Mouse (Mus musculus): ENCODE results near the gene Vwc2l.
A peak's percentile ranks its signal among the peaks of the same experiment; 100 is the strongest.

Gene Vwc2l

GRCm38 (mm10) chr1:70725655-70726066, at the start of gene Vwc2l:
Vwc2l (plus strand) TSS chr1:70725715.
- DNase-seq (ENCODE audit: low read depth, low spot score) = no peak
- H3K27me3 ChIP-seq (ENCODE audit: control insufficient read depth, insufficient read depth, low read length, poor library complexity, severe bottlenecking) = no peaks in the 10 kb centered on the region
- no peaks in the 10 kb centered on the region for H3K36me3 ChIP-seq (ENCODE audit: control insufficient read depth, insufficient read depth, low read length, poor library complexity, severe bottlenecking)

- H3K27me3 ChIP-seq (ENCODE audit: control insufficient read depth, insufficient read depth, low read length, poor library complexity, severe bottlenecking) = no peaks in the 10 kb centered on the region
- no peak for DNase-seq (ENCODE audit: low read depth, low spot score)
- H3K36me3 ChIP-seq (ENCODE audit: control insufficient read depth, insufficient read depth, low read length, poor library complexity, severe bottlenecking) = no peaks in the 10 kb centered on the region
These were observed 33.0 kb upstream of the Vwc2l start for GRCm38 (mm10) chr1:70692529-70692928.

GRCm38 (mm10) chr1:70700270-70700669, 25.2 kb upstream of the Vwc2l start:
- Histone ChIP-seq H3K36me3 (ENCODE audit: control insufficient read depth, insufficient read depth, low read length, poor library complexity, severe bottlenecking) (no peaks in the 10 kb centered on the region), H3K27me3 (ENCODE audit: control insufficient read depth, insufficient read depth, low read length, poor library complexity, severe bottlenecking) (no peaks in the 10 kb centered on the region)
- DNase-seq (ENCODE audit: low read depth, low spot score) = no peak

- no peaks in the 10 kb centered on the region for H3K27me3 ChIP-seq (ENCODE audit: control insufficient read depth, insufficient read depth, low read length, poor library complexity, severe bottlenecking)
- H3K36me3 ChIP-seq (ENCODE audit: control insufficient read depth, insufficient read depth, low read length, poor library complexity, severe bottlenecking) = no peaks in the 10 kb centered on the region
- DNase-seq (ENCODE audit: low read depth, low spot score) = no peak
These were observed 21.6 kb upstream of the Vwc2l start for GRCm38 (mm10) chr1:70703934-70704333.

GRCm38 (mm10) chr1:70705821-70706220, 19.7 kb upstream of the Vwc2l start:
- H3K36me3 ChIP-seq (ENCODE audit: control insufficient read depth, insufficient read depth, low read length, poor library complexity, severe bottlenecking) = no peaks in the 10 kb centered on the region
- DNase-seq (ENCODE audit: low read depth, low spot score) = no peak
- H3K27me3 ChIP-seq (ENCODE audit: control insufficient read depth, insufficient read depth, low read length, poor library complexity, severe bottlenecking) = no peaks in the 10 kb centered on the region

GRCm38 (mm10) chr1:70725045-70725444, 470 bp upstream of the Vwc2l start:
- Histone ChIP-seq H3K27me3 (ENCODE audit: control insufficient read depth, insufficient read depth, low read length, poor library complexity, severe bottlenecking) (no peaks in the 10 kb centered on the region), H3K36me3 (ENCODE audit: control insufficient read depth, insufficient read depth, low read length, poor library complexity, severe bottlenecking) (no peaks in the 10 kb centered on the region)
- no peak for DNase-seq (ENCODE audit: low read depth, low spot score)

GRCm38 (mm10) chr1:70787146-70787545, 61.6 kb downstream of the Vwc2l start:
- Histone ChIP-seq H3K36me3 (ENCODE audit: control insufficient read depth, insufficient read depth, low read length, poor library complexity, severe bottlenecking) (no peaks in the 10 kb centered on the region), H3K27me3 (ENCODE audit: control insufficient read depth, insufficient read depth, low read length, poor library complexity, severe bottlenecking) (no peaks in the 10 kb centered on the region)
- DNase-seq (ENCODE audit: low read depth, low spot score) = peak; percentile 12

GRCm38 (mm10) chr1:70791636-70792035, 66.1 kb downstream of the Vwc2l start:
- no peaks in the 10 kb centered on the region for H3K27me3 ChIP-seq (ENCODE audit: control insufficient read depth, insufficient read depth, low read length, poor library complexity, severe bottlenecking)
- no peak for DNase-seq (ENCODE audit: low read depth, low spot score)
- no peaks in the 10 kb centered on the region for H3K36me3 ChIP-seq (ENCODE audit: control insufficient read depth, insufficient read depth, low read length, poor library complexity, severe bottlenecking)

GRCm38 (mm10) chr1:70795094-70795493, 69.6 kb downstream of the Vwc2l start:
- Histone ChIP-seq H3K36me3 (ENCODE audit: control insufficient read depth, insufficient read depth, low read length, poor library complexity, severe bottlenecking) (no peaks in the 10 kb centered on the region), H3K27me3 (ENCODE audit: control insufficient read depth, insufficient read depth, low read length, poor library complexity, severe bottlenecking) (no peaks in the 10 kb centered on the region)
- no peak for DNase-seq (ENCODE audit: low read depth, low spot score)

GRCm38 (mm10) chr1:70803401-70803800, 77.9 kb downstream of the Vwc2l start:
- DNase-seq (ENCODE audit: low read depth, low spot score) = no peak

GRCm38 (mm10) chr1:70823111-70823510, 97.6 kb downstream of the Vwc2l start:
- no peak for DNase-seq (ENCODE audit: low read depth, low spot score)
- Histone ChIP-seq H3K36me3 (ENCODE audit: control insufficient read depth, insufficient read depth, low read length, poor library complexity, severe bottlenecking) (no peaks in the 10 kb centered on the region), H3K27me3 (ENCODE audit: control insufficient read depth, insufficient read depth, low read length, poor library complexity, severe bottlenecking) (no peaks in the 10 kb centered on the region)

More at GRCm38 (mm10) chr1:70803401-70803800, 77.9 kb downstream of the Vwc2l start:
- no peaks in the 10 kb centered on the region for H3K36me3 ChIP-seq (ENCODE audit: control insufficient read depth, insufficient read depth, low read length, poor library complexity, severe bottlenecking)
- H3K27me3 ChIP-seq (ENCODE audit: control insufficient read depth, insufficient read depth, low read length, poor library complexity, severe bottlenecking) = no peaks in the 10 kb centered on the region

- Histone ChIP-seq H3K27me3 (ENCODE audit: control insufficient read depth, insufficient read depth, low read length, poor library complexity, severe bottlenecking) (no peaks in the 10 kb centered on the region), H3K36me3 (ENCODE audit: control insufficient read depth, insufficient read depth, low read length, poor library complexity, severe bottlenecking) (no peaks in the 10 kb centered on the region)
- DNase-seq (ENCODE audit: low read depth, low spot score) = no peak
These were observed 107.7 kb downstream of the Vwc2l start for GRCm38 (mm10) chr1:70833262-70833661.

GRCm38 (mm10) chr1:70842222-70842621, 116.7 kb downstream of the Vwc2l start:
- DNase-seq (ENCODE audit: low read depth, low spot score) = no peak
- no peaks in the 10 kb centered on the region for H3K36me3 ChIP-seq (ENCODE audit: control insufficient read depth, insufficient read depth, low read length, poor library complexity, severe bottlenecking)
- no peaks in the 10 kb centered on the region for H3K27me3 ChIP-seq (ENCODE audit: control insufficient read depth, insufficient read depth, low read length, poor library complexity, severe bottlenecking)

GRCm38 (mm10) chr1:70845276-70845675, 119.8 kb downstream of the Vwc2l start:
- no peak for DNase-seq (ENCODE audit: low read depth, low spot score)
- H3K27me3 ChIP-seq (ENCODE audit: control insufficient read depth, insufficient read depth, low read length, poor library complexity, severe bottlenecking) = no peaks in the 10 kb centered on the region
- H3K36me3 ChIP-seq (ENCODE audit: control insufficient read depth, insufficient read depth, low read length, poor library complexity, severe bottlenecking) = no peaks in the 10 kb centered on the region

GRCm38 (mm10) chr1:70851633-70852390, 126.3 kb downstream of the Vwc2l start:
- DNase-seq (ENCODE audit: low read depth, low spot score) = no peak
- Histone ChIP-seq H3K36me3 (ENCODE audit: control insufficient read depth, insufficient read depth, low read length, poor library complexity, severe bottlenecking) (no peaks in the 10 kb centered on the region), H3K27me3 (ENCODE audit: control insufficient read depth, insufficient read depth, low read length, poor library complexity, severe bottlenecking) (no peaks in the 10 kb centered on the region)

- H3K27me3 ChIP-seq (ENCODE audit: control insufficient read depth, insufficient read depth, low read length, poor library complexity, severe bottlenecking) = no peaks in the 10 kb centered on the region
- no peak for DNase-seq (ENCODE audit: low read depth, low spot score)
- H3K36me3 ChIP-seq (ENCODE audit: control insufficient read depth, insufficient read depth, low read length, poor library complexity, severe bottlenecking) = no peaks in the 10 kb centered on the region
These were observed 127.9 kb downstream of the Vwc2l start for GRCm38 (mm10) chr1:70853446-70853845.
